26 mouse cellular contexts compared by ENCODE assay signal in genomic region chr14:78422601-78423000, GRCm38 (mm10).
"Had no signal": no experiment of that assay in that cellular context is flagged by ENCODE, and none has a peak within 500 bp of the region (broad histone marks: within the 10 kb centered on the region; RNA-seq: fewer than 3 reads in every experiment).

No protein-coding gene starts in this region.

- H3K9ac ChIP-seq: heart, embryonic 12.5 days; hindbrain, embryonic 12.5 days; hindbrain, embryonic 14.5 days; intestine, embryonic 15.5 days; limb, embryonic 12.5 days; liver, embryonic 13.5 days; liver, embryonic 15.5 days had no signal

- H3K27me3 ChIP-seq: heart, embryonic 12.5 days; hindbrain, embryonic 12.5 days; intestine, embryonic 15.5 days; limb, embryonic 12.5 days; liver, embryonic 13.5 days; liver, embryonic 15.5 days had no signal

- H3K36me3 ChIP-seq: heart, embryonic 10.5 days; heart, embryonic 12.5 days; hindbrain, embryonic 10.5 days; hindbrain, embryonic 12.5 days; intestine, embryonic 15.5 days; limb, embryonic 10.5 days; limb, embryonic 12.5 days; liver, embryonic 13.5 days; liver, embryonic 15.5 days had no signal

- H3K4me2 ChIP-seq: heart, embryonic 12.5 days; hindbrain, embryonic 12.5 days; hindbrain, embryonic 14.5 days; intestine, embryonic 15.5 days; limb, embryonic 12.5 days; liver, embryonic 11.5 days; liver, embryonic 13.5 days; liver, embryonic 15.5 days had no signal

- ATAC-seq: hindbrain, embryonic 16.5 days; inflammation-experienced regulatory T-cells, adult 6 months; intestine, embryonic 15.5 days; intestine, postnatal 0 days had no signal

- H3K4me3 ChIP-seq: gastrocnemius, adult 2 months; heart, embryonic 10.5 days; heart, embryonic 12.5 days; hindbrain, embryonic 10.5 days; hindbrain, embryonic 12.5 days; intestine, embryonic 15.5 days; layer of hippocampus, adult 2 months; left cerebral cortex, adult 2 months; limb, embryonic 10.5 days; limb, embryonic 12.5 days; liver, embryonic 13.5 days; liver, embryonic 15.5 days had no signal

- H3K4me1 ChIP-seq: heart, embryonic 10.5 days; heart, embryonic 12.5 days; hindbrain, embryonic 10.5 days; hindbrain, embryonic 12.5 days; intestine, embryonic 15.5 days; limb, embryonic 10.5 days; limb, embryonic 12.5 days; liver, embryonic 13.5 days; liver, embryonic 15.5 days had no signal

- DNase-seq: gastrocnemius, adult 2 months; gastrocnemius, postnatal 10 days; gastrocnemius, postnatal 25 days; heart, adult 18-20 months; heart, postnatal 10 days; heart, postnatal 4 days; kidney, adult 18-20 months; kidney, postnatal 36 days; liver; liver, embryonic 13.5 days had no signal

- H3K9me3 ChIP-seq: heart, embryonic 10.5 days; heart, embryonic 12.5 days; hindbrain, embryonic 10.5 days; hindbrain, embryonic 12.5 days; intestine, embryonic 15.5 days; limb, embryonic 10.5 days; limb, embryonic 12.5 days; liver, embryonic 13.5 days; liver, embryonic 15.5 days had no signal

- H3K27ac ChIP-seq: gastrocnemius, adult 2 months; heart, embryonic 10.5 days; hindbrain, embryonic 10.5 days; hindbrain, embryonic 12.5 days; hindbrain, embryonic 14.5 days; intestine, embryonic 15.5 days; kidney, postnatal 0 days; layer of hippocampus, adult 2 months; left cerebral cortex, adult 2 months; limb, embryonic 10.5 days; limb, embryonic 12.5 days; liver, embryonic 13.5 days; liver, embryonic 15.5 days had no signal
